ENCODE assay signal across 13 mouse cellular contexts in the genomic region with DNA sequence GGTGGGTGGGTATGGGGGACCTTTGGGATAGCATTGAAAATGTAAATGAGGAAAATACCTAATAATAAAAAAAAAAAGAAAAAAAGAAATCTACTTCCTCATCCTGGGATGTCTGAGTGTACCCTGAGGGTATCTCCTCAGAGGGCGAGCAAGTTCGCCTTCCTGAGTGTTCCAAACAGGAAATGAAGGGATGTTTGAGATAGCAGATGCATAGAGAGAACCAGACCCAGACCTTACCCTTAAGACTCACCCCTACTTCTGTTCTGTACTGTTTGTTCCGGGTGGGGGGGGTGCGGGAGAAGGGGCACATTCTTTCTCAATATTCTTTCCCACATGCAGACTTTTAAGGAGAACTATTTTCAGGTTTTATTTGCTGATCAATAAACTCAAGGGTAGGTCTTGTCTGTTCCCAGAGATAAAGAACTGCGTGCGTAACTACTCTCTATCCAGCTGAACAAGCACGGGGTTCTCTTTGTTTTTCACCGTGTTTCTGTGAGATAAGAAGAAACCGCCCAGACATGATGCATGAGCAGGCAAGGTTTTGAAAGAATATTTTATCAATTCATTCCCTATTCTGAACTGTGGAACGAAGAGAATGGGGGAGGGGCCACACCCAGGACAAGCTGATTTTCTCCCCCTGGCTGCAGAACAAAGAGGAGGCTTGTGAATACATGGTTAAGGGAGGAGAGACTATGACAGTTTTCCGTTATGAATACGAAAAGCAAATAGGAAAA. TPM values are rescaled to one million over a fixed set of nuclear protein-coding genes. Genes with fewer than 3 reads are reported as not detected.
DNase-seq lines count a peak whose midpoint lies in the region; ATAC-seq lines count a peak whose summit lies in the region.
"Had no signal": no experiment of that assay in that cellular context is flagged by ENCODE, and none has a peak within 500 bp of the region (broad histone marks: within the 10 kb centered on the region; RNA-seq: fewer than 3 reads in every experiment).

No protein-coding gene starts in this region.

- H3K9me3 ChIP-seq in heart, embryonic 14.5 days (ENCODE audit: control insufficient read depth, low read length): no peaks in the 10 kb centered on the region
- no peaks in the 10 kb centered on the region for H3K9me3 ChIP-seq in intestine, embryonic 16.5 days (ENCODE audit: control insufficient read depth, low read length)
- no peaks in the 10 kb centered on the region for H3K9me3 ChIP-seq in stomach, embryonic 14.5 days (ENCODE audit: control insufficient read depth, low read depth, low read length)
- H3K9me3 ChIP-seq: embryonic facial prominence, embryonic 15.5 days had no signal

- H3K27ac ChIP-seq in heart, embryonic 14.5 days (replicated peaks in 1 of 2; ENCODE audit: control insufficient read depth in 1 of 2, insufficient read depth in 1 of 2, low read depth in 2 of 2, low read length in 2 of 2): no peak overlapping the region
- H3K27ac ChIP-seq in intestine, embryonic 16.5 days (ENCODE audit: low read length): no peak overlapping the region
- H3K27ac ChIP-seq in stomach, embryonic 14.5 days (ENCODE audit: low read length): no peak overlapping the region
- H3K27ac ChIP-seq: embryonic facial prominence, embryonic 15.5 days; macrophage had no signal

- ATAC-seq in heart, embryonic 14.5 days (ENCODE audit: insufficient number of reproducible peaks, insufficient read depth, low FRiP score, low read depth): no peak
- peak; percentile 92 for ATAC-seq in erythroblast, adult 5-6 weeks (replicated peaks; ENCODE audit: low FRiP score, poor library complexity, severe bottlenecking)
- ATAC-seq in intestine, embryonic 16.5 days: peak; percentile 82
- peak; percentile 84 for ATAC-seq in stomach, embryonic 14.5 days (ENCODE audit: insufficient number of reproducible peaks, insufficient read depth, low FRiP score, low read depth)
- ATAC-seq in cerebellum, adult (ENCODE audit: insufficient number of reproducible peaks, low FRiP score, low TSS enrichment): no peak

- 48% methylated on average over 12 of the region's 12 CpGs for WGBS in heart, embryonic 14.5 days
- WGBS in intestine, embryonic 16.5 days: 58% methylated on average over 12 of the region's 12 CpGs
- 65% methylated on average over 12 of the region's 12 CpGs for WGBS in stomach, embryonic 14.5 days

- peak overlapping the region; percentile 27 for H3K4me2 ChIP-seq in heart, embryonic 14.5 days (ENCODE audit: low read length)
- no peak overlapping the region for H3K4me2 ChIP-seq in intestine, embryonic 16.5 days (ENCODE audit: low read depth, low read length)
- no peak overlapping the region for H3K4me2 ChIP-seq in stomach, embryonic 14.5 days (replicated peaks; ENCODE audit: low read depth, low read length)
- H3K4me2 ChIP-seq: embryonic facial prominence, embryonic 15.5 days had no signal

- no peak overlapping the region for H3K9ac ChIP-seq in heart, embryonic 14.5 days (ENCODE audit: low read length)
- H3K9ac ChIP-seq in intestine, embryonic 16.5 days (ENCODE audit: low read depth, low read length): no peak overlapping the region
- no peak overlapping the region for H3K9ac ChIP-seq in stomach, embryonic 14.5 days (replicated peaks; ENCODE audit: low read depth, low read length)
- H3K9ac ChIP-seq: embryonic facial prominence, embryonic 15.5 days had no signal

- peaks cover 4 to 5% of the 10 kb centered on the region in 2 experiments; a peak in 1 of 4 replicates for H3K4me1 ChIP-seq in heart, embryonic 14.5 days (ENCODE audit: control insufficient read depth in 2 of 2, insufficient read depth in 2 of 2, low read length in 2 of 2)
- no peaks in the 10 kb centered on the region for H3K4me1 ChIP-seq in intestine, embryonic 16.5 days (ENCODE audit: control insufficient read depth, insufficient read depth, low read length)
- H3K4me1 ChIP-seq in stomach, embryonic 14.5 days (ENCODE audit: control insufficient read depth, insufficient read depth, low read length): no peaks in the 10 kb centered on the region
- H3K4me1 ChIP-seq: embryonic facial prominence, embryonic 15.5 days had no signal

- H3K4me3 ChIP-seq in heart, embryonic 14.5 days (ENCODE audit: control insufficient read depth in 1 of 2, insufficient read depth in 1 of 2, low read depth in 1 of 2, low read length in 2 of 2): no peak overlapping the region
- H3K4me3 ChIP-seq in intestine, embryonic 16.5 days (ENCODE audit: low read length): no peak overlapping the region
- H3K4me3 ChIP-seq in stomach, embryonic 14.5 days (ENCODE audit: low read depth, low read length): no peak overlapping the region
- H3K4me3 ChIP-seq: embryonic facial prominence, embryonic 15.5 days had no signal

- no peaks in the 10 kb centered on the region for H3K36me3 ChIP-seq in heart, embryonic 14.5 days (ENCODE audit: control insufficient read depth, insufficient read depth, low read length)
- no peaks in the 10 kb centered on the region for H3K36me3 ChIP-seq in intestine, embryonic 16.5 days (ENCODE audit: control insufficient read depth, insufficient read depth, low read length)
- no peaks in the 10 kb centered on the region for H3K36me3 ChIP-seq in stomach, embryonic 14.5 days (ENCODE audit: control insufficient read depth, insufficient read depth, low read length)
- H3K36me3 ChIP-seq: embryonic facial prominence, embryonic 15.5 days had no signal

- no peaks in the 10 kb centered on the region for H3K27me3 ChIP-seq in heart, embryonic 14.5 days (ENCODE audit: control insufficient read depth, insufficient read depth, low read length)
- H3K27me3 ChIP-seq in intestine, embryonic 16.5 days (replicated peaks; ENCODE audit: control insufficient read depth, insufficient read depth, low read length): no peaks in the 10 kb centered on the region
- H3K27me3 ChIP-seq in stomach, embryonic 14.5 days (ENCODE audit: control insufficient read depth, insufficient read depth, low read length): no peaks in the 10 kb centered on the region
- H3K27me3 ChIP-seq: embryonic facial prominence, embryonic 15.5 days had no signal

- DNase-seq in heart, adult 11 months: no peak
- no peak for DNase-seq in ovary, adult 18-20 months (ENCODE audit: low spot score)
- no peak for DNase-seq in adrenal gland, postnatal 36 days

RNA-seq across cellular contexts. Expression of a gene that starts 11.9 kb away (rescaled TPM):
- polyA plus RNA-seq in heart, embryonic 14.5 days (2014; fragmentation: Nextera tagmentation; extraction: Ambion mirVana): 0.27 TPM in 1 of 2 replicates, not detected in the other
- total RNA-seq in erythroblast, adult 5-6 weeks (2015; ENCODE audit: low replicate concordance): 9.4 TPM in 1 of 2 replicates, not detected in the other
- 1.4 and 5.6 TPM in 2 replicates for total RNA-seq in erythroblast, adult 5-6 weeks (2017; ENCODE audit: low replicate concordance)
- not detected in 2 replicates for polyA plus RNA-seq in intestine, embryonic 16.5 days (2015; fragmentation: Nextera tagmentation; extraction: Ambion mirVana)
- not detected in 2 replicates for polyA plus RNA-seq in stomach, embryonic 14.5 days (2014; fragmentation: Nextera tagmentation; extraction: Ambion mirVana)
- total RNA-seq in adrenal gland, postnatal 36 days (2021): not detected
- total RNA-seq: left cerebral cortex, postnatal 10 days; neutrophil, adult 5-6 weeks had no signal
- polyA plus RNA-seq: embryonic facial prominence, embryonic 15.5 days; heart, postnatal 0 days; macrophage had no signal

RNA-seq across cellular contexts. Expression of a gene that starts 27.8 kb away (rescaled TPM):
- polyA plus RNA-seq in heart, embryonic 14.5 days (2014; fragmentation: Nextera tagmentation; extraction: Ambion mirVana): 4.4 and 4.5 TPM in 2 replicates
- total RNA-seq in erythroblast, adult 5-6 weeks (2015; ENCODE audit: low replicate concordance): 42.5 and 48.9 TPM in 2 replicates
- 35.4 and 46.2 TPM in 2 replicates for total RNA-seq in erythroblast, adult 5-6 weeks (2017; ENCODE audit: low replicate concordance)
- polyA plus RNA-seq in intestine, embryonic 16.5 days (2015; fragmentation: Nextera tagmentation; extraction: Ambion mirVana): 3.8 and 4.2 TPM in 2 replicates
- polyA plus RNA-seq in stomach, embryonic 14.5 days (2014; fragmentation: Nextera tagmentation; extraction: Ambion mirVana): 4.1 and 5.0 TPM in 2 replicates
- 1 to 10 TPM; 1.5 TPM for total RNA-seq in adrenal gland, postnatal 36 days (2021)

RNA-seq across cellular contexts. Expression of a gene that starts 38.8 kb away (rescaled TPM):
- 0.42 TPM in 1 of 2 replicates, not detected in the other for polyA plus RNA-seq in heart, embryonic 14.5 days (2014; fragmentation: Nextera tagmentation; extraction: Ambion mirVana)
- 6.5 TPM in 1 of 2 replicates, not detected in the other for total RNA-seq in erythroblast, adult 5-6 weeks (2015; ENCODE audit: low replicate concordance)
- total RNA-seq in erythroblast, adult 5-6 weeks (2017; ENCODE audit: low replicate concordance): 0.68 and 3.9 TPM in 2 replicates
- polyA plus RNA-seq in intestine, embryonic 16.5 days (2015; fragmentation: Nextera tagmentation; extraction: Ambion mirVana): not detected in 2 replicates
- 1.1 TPM in 1 of 2 replicates, not detected in the other for polyA plus RNA-seq in stomach, embryonic 14.5 days (2014; fragmentation: Nextera tagmentation; extraction: Ambion mirVana)
- under 1 TPM in 1 of 2 experiments, not detected in 1; 0.86 TPM for total RNA-seq in adrenal gland, postnatal 36 days (2021)
- total RNA-seq: left cerebral cortex, postnatal 10 days; neutrophil, adult 5-6 weeks had no signal
- polyA plus RNA-seq: embryonic facial prominence, embryonic 15.5 days; heart, postnatal 0 days; macrophage had no signal

RNA-seq across cellular contexts. Expression of a gene that starts 45.1 kb away (rescaled TPM):
- 0.94 and 1.1 TPM in 2 replicates for polyA plus RNA-seq in heart, embryonic 14.5 days (2014; fragmentation: Nextera tagmentation; extraction: Ambion mirVana)
- total RNA-seq in erythroblast, adult 5-6 weeks (2015; ENCODE audit: low replicate concordance): not detected in 2 replicates
- total RNA-seq in erythroblast, adult 5-6 weeks (2017; ENCODE audit: low replicate concordance): 0.60 and 0.70 TPM in 2 replicates
- polyA plus RNA-seq in intestine, embryonic 16.5 days (2015; fragmentation: Nextera tagmentation; extraction: Ambion mirVana): 0.43 and 0.72 TPM in 2 replicates
- 1.8 and 1.9 TPM in 2 replicates for polyA plus RNA-seq in stomach, embryonic 14.5 days (2014; fragmentation: Nextera tagmentation; extraction: Ambion mirVana)
- total RNA-seq in adrenal gland, postnatal 36 days (2021): 1 to 10 TPM; 1.9 to 5.4 TPM
- polyA plus RNA-seq: macrophage had no signal

Comparison
In these comparisons a context has a peak if more than half of its experiments do, and no peak if none do; other contexts are left out.
1. ATAC-seq: peak in erythroblast, adult 5-6 weeks (single experiment), intestine, embryonic 16.5 days (single experiment) and stomach, embryonic 14.5 days (single experiment); none in heart, embryonic 14.5 days (single experiment) and cerebellum, adult (single experiment).